Mouse (Mus musculus): ENCODE data around the gene Akr1b8. TPM values are rescaled to one million over a fixed set of nuclear protein-coding genes. Genes with fewer than 3 reads are reported as not detected.

The Akr1b8 gene
- polyA plus RNA-seq, 1 experiment from 2014 or later, result 4.3 TPM

DNA sequence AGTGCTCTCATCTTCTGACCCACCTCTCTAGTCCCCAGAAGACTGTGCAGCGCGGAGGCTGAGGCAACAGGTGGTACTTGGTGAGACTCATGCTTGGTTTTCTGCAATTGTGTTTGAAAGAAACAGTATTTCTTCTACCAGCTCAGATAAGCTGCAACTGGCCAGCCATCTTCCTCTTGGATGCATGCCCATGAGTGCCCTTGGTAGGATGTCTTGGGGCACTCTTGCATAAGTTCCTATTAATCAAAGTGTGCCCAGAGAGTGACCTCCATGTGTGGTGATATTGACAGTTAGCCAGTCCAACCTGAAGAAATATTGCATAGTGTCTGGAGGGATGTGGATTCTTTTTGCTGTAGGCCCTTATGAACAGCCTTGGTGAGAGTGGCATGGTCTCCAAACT lies 62.6 kb downstream of the Akr1b8 start:
- H3K4me1 ChIP-seq (replicated peaks), result no peaks in the 10 kb centered on the region
- H3K36me3 ChIP-seq, result no peaks in the 10 kb centered on the region
- H3K4me2 ChIP-seq, result no peak overlapping the region
- H3K9ac ChIP-seq, result no peak overlapping the region
- H3K9me3 ChIP-seq, result no peaks in the 10 kb centered on the region
- H3K27ac ChIP-seq (replicated peaks), result no peak overlapping the region
- WGBS, result 100% methylated on average over 2 of the region's 2 CpGs
- no peaks in the 10 kb centered on the region for H3K27me3 ChIP-seq
- H3K4me3 ChIP-seq, result no peak overlapping the region
- ATAC-seq (ENCODE audit: low FRiP score, low read depth), result no peak

Other genes with a start within 250 kb of the Akr1b8 start
- gene Slc35b4, start 177.0 kb upstream of the Akr1b8 start, polyA plus RNA-seq (2015; fragmentation: Nextera tagmentation; extraction: Ambion mirVana), result 40.8 and 44.0 TPM in 2 replicates
- gene Akr1b3, start 36.6 kb upstream of the Akr1b8 start, polyA plus RNA-seq (2015; fragmentation: Nextera tagmentation; extraction: Ambion mirVana), result 119 and 127 TPM in 2 replicates
- gene Akr1b10, start 30.1 kb downstream of the Akr1b8 start, polyA plus RNA-seq (2015; fragmentation: Nextera tagmentation; extraction: Ambion mirVana), result 13.5 and 14.3 TPM in 2 replicates
- gene Akr1b7, start 58.2 kb downstream of the Akr1b8 start, polyA plus RNA-seq (2015; fragmentation: Nextera tagmentation; extraction: Ambion mirVana), result 0.12 TPM in 1 of 2 replicates, not detected in the other
- gene Bpgm, start 122.1 kb downstream of the Akr1b8 start, polyA plus RNA-seq (2015; fragmentation: Nextera tagmentation; extraction: Ambion mirVana), result 84.8 and 92.6 TPM in 2 replicates
- 65.4 and 70.7 TPM in 2 replicates for gene Cald1, start 244.4 kb downstream of the Akr1b8 start, polyA plus RNA-seq (2015; fragmentation: Nextera tagmentation; extraction: Ambion mirVana)

Measured in hindbrain, embryonic 15.5 days (tissue).